Mouse (Mus musculus): ENCODE results near the gene Hkdc1. TPM values are rescaled to one million over a fixed set of nuclear protein-coding genes. Genes with fewer than 3 reads are reported as not detected.

Hkdc1 gene
- polyA plus RNA-seq, 1 experiment from 2014 or later = 0.24 TPM

DNA sequence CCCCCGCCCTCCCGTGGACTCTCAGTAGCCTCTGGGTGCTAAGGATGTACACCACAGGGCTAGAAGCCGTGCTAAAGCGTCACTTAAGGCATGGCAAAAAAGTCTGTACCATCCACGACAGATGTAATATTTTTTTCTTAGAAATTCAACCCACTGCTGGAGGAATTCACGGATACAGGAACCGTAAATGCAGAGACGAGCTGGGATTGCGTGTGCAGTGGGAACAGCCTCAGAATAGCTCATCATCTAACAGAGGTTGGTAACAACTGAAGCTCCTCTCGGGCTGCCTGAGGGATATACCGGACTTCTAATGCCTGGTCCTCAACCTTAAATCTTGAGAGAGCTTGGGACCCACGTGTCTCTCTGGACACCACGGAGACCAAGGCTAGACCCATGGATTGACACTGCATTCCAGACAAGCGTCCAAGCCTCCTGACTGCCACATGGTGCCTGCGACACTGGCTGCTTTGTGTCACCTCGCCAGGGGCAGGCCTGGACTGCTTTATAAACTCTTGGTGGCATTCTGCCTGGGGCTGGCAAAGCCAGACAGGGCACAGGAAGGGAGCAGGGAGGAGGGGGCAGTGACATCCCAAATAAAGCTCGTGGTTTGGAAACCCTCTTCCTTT lies 66.1 kb downstream of the Hkdc1 start:
- WGBS = 77% methylated on average over 17 of the region's 17 CpGs
- no peaks in the 10 kb centered on the region for H3K36me3 ChIP-seq
- ATAC-seq (replicated peaks) = no peak
- H3K27ac ChIP-seq (replicated peaks) = no peak overlapping the region
- H3K9me3 ChIP-seq = no peaks in the 10 kb centered on the region
- no peak overlapping the region for H3K9ac ChIP-seq (replicated peaks)
- H3K4me1 ChIP-seq = no peaks in the 10 kb centered on the region
- no peaks in the 10 kb centered on the region for H3K27me3 ChIP-seq
- H3K4me2 ChIP-seq (replicated peaks) = no peak overlapping the region
- H3K4me3 ChIP-seq = no peak overlapping the region

DNA sequence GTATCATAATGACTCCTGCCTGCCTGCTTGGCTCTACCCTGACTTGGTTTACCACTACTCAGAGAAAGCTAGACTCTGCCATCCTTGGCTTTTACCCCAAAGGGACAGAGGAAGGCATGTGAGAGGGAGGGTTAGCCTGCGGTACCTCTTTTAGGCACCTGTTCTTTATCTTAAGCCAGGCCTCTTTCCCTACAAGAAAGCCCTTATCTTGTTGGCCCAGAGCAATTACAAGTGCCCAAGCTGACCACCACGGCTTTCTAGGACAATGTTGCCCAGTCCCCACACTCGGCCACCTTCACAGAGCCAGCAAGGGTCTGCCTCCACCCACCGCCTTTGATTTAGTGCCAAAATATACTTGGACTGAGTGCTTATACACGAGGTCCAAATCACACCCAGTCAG lies 77.1 kb downstream of the Hkdc1 start:
- no peak overlapping the region for H3K4me2 ChIP-seq (replicated peaks)
- no peaks in the 10 kb centered on the region for H3K27me3 ChIP-seq
- H3K27ac ChIP-seq (replicated peaks) = no peak overlapping the region
- H3K4me3 ChIP-seq = no peak overlapping the region
- H3K9me3 ChIP-seq = no peaks in the 10 kb centered on the region
- WGBS = 66% methylated on average over 5 of the region's 5 CpGs
- no peak overlapping the region for H3K9ac ChIP-seq (replicated peaks)
- H3K4me1 ChIP-seq = peaks cover 9% of the 10 kb centered on the region
- H3K36me3 ChIP-seq = no peaks in the 10 kb centered on the region
- ATAC-seq (replicated peaks) = no peak

DNA sequence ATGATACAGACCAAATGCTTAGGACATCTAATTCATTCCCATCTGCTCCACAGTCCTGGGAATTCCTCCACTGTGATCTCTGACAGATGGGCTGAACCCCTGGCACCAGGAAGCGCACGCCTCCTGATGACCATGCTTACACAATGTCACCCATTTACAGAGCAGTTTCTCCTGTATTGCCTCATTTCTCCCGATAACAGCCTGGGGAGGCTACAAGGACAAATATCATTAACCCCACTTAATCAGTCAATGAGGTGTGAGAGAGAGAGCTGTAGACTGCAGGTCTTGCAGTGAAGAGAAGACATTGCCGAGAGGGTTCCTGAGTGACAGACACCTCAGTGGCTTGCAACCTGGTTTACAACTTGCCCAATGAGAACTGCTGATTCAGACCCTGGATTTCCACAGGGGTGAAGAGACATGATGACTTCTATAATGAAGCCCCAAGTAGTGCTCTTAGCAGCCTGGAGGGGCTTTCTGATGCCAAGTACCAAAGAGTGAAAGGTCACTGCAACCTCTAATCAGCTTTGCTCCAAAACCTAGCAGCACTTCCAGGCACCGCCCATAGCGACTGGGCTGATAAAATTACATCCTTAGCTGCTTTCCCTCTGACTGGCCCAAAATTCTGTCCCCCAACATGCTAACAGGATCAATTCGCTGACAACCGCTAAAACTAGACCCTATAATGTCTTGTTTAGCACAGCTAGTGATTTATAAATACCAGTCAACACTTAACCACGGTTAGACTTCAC lies 78.1 kb downstream of the Hkdc1 start:
- Histone ChIP-seq H3K4me3 (no peak overlapping the region), H3K4me1 (peaks cover 13% of the 10 kb centered on the region), H3K9me3 (no peaks in the 10 kb centered on the region), H3K27ac (replicated peaks) (no peak overlapping the region), H3K27me3 (no peaks in the 10 kb centered on the region), H3K9ac (replicated peaks) (no peak overlapping the region), H3K36me3 (no peaks in the 10 kb centered on the region), H3K4me2 (replicated peaks) (no peak overlapping the region)
- ATAC-seq (replicated peaks) = no peak
- 91% methylated on average over 9 of the region's 9 CpGs for WGBS

DNA sequence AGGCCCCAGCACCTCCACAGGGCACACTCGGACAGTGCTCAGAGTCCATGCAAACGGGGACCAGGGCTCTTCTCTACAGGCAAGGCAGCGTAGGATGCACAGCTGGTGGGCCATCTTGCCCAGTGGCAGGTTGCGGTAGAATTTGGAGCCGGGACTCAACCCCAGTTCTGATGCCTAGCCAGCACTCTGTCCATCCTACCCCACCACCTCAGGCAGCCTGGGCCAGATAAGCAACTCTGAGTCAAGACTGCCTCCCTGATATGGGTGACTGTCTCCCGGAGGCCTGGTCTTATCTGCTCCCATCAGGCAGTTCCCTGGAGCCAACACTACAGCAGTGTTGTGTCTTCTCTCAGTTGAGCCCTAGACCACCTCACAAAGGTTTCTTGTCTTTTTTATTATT lies 79.8 kb downstream of the Hkdc1 start:
- H3K9me3 ChIP-seq = no peaks in the 10 kb centered on the region
- ATAC-seq (replicated peaks) = no peak
- H3K27ac ChIP-seq (replicated peaks) = no peak overlapping the region
- no peak overlapping the region for H3K9ac ChIP-seq (replicated peaks)
- 91% methylated on average over 6 of the region's 6 CpGs for WGBS
- no peaks in the 10 kb centered on the region for H3K27me3 ChIP-seq
- H3K4me1 ChIP-seq = peaks cover 24% of the 10 kb centered on the region
- no peaks in the 10 kb centered on the region for H3K36me3 ChIP-seq
- H3K4me3 ChIP-seq = no peak overlapping the region
- no peak overlapping the region for H3K4me2 ChIP-seq (replicated peaks)

- no peaks in the 10 kb centered on the region for H3K9me3 ChIP-seq
- no peaks in the 10 kb centered on the region for H3K27me3 ChIP-seq
- H3K4me2 ChIP-seq (replicated peaks) = no peak overlapping the region
- 86% methylated on average over 4 of the region's 4 CpGs for WGBS
- H3K4me1 ChIP-seq = peaks cover 26% of the 10 kb centered on the region
- no peak for ATAC-seq (replicated peaks)
- no peaks in the 10 kb centered on the region for H3K36me3 ChIP-seq
- no peak overlapping the region for H3K4me3 ChIP-seq
- H3K9ac ChIP-seq (replicated peaks) = no peak overlapping the region
- no peak overlapping the region for H3K27ac ChIP-seq (replicated peaks)
Observed at GRCm38 (mm10) chr10:62341956-62342355, 80.3 kb downstream of the Hkdc1 start.

- Histone ChIP-seq H3K27me3 (no peaks in the 10 kb centered on the region), H3K4me3 (peak overlapping the region; percentile 92), H3K4me2 (replicated peaks) (peak overlapping the region; percentile 89), H3K4me1 (peaks cover 31% of the 10 kb centered on the region), H3K27ac (replicated peaks) (peak overlapping the region; percentile 85; the same call in 1 of the 2 replicates), H3K9me3 (no peaks in the 10 kb centered on the region), H3K9ac (replicated peaks) (peak overlapping the region; percentile 61), H3K36me3 (no peaks in the 10 kb centered on the region)
- 16% methylated on average over 3 of the region's 3 CpGs for WGBS
- no peak; the same call in 1 of the 2 replicates for ATAC-seq (replicated peaks)
Observed at GRCm38 (mm10) chr10:62340991-62341390, 81.3 kb downstream of the Hkdc1 start.

DNA sequence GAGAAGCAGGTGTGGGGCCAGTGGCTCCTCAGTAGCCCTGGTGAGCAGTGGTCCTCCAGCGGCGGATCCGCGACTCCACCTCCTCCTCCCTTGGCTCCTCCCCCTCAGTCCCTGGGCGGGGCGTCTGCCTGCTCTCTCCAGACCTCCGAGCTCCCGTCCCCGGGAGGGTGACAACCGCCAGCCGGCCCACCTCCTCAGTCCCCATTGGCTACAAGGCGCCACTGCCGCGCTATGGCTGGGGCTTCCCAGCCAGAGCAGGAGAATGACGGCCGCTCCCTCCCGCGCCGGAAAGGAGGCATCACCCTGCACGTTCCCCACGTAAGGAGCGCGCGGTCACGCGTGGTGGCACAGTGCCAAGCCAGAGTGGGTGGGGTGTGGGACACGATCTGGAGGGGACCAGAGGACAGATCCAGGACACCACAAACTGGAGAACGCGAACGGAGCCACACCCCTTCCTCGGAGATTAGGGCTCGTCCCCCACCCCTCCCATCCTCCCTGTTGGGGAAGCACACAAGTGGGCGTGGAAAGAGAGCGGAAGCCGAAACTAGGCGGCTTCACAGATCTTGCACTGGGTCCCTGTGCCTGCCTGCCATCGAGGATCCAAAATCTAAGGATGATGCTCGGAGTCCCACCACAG lies 82.1 kb downstream of the Hkdc1 start:
- H3K27me3 ChIP-seq = no peaks in the 10 kb centered on the region
- WGBS = 0% methylated on average over 36 of the region's 38 CpGs
- peak; percentile 98 for ATAC-seq (replicated peaks)

GRCm38 (mm10) chr10:62339211-62340094 lies 82.8 kb downstream of the Hkdc1 start:
- Histone ChIP-seq H3K9me3 (no peaks in the 10 kb centered on the region), H3K4me3 (peak overlapping the region; percentile 92), H3K27ac (replicated peaks) (peak overlapping the region; percentile 85), H3K4me2 (replicated peaks) (peak overlapping the region; percentile 89), H3K36me3 (no peaks in the 10 kb centered on the region), H3K4me1 (peaks cover 31% of the 10 kb centered on the region), H3K9ac (replicated peaks) (peak overlapping the region; percentile 61), H3K27me3 (no peaks in the 10 kb centered on the region)
- ATAC-seq (replicated peaks) = peak; percentile 59
- 5% methylated on average over 45 of the region's 45 CpGs for WGBS

More for the DNA sequence above, 82.1 kb downstream of the Hkdc1 start:
- Histone ChIP-seq H3K9ac (replicated peaks) (peak overlapping the region; percentile 61), H3K4me1 (peaks cover 31% of the 10 kb centered on the region), H3K4me3 (peak overlapping the region; percentile 92), H3K27ac (replicated peaks) (peak overlapping the region; percentile 85), H3K4me2 (replicated peaks) (peak overlapping the region; percentile 89), H3K36me3 (no peaks in the 10 kb centered on the region), H3K9me3 (no peaks in the 10 kb centered on the region)

- ATAC-seq (replicated peaks) = no peak
- no peak overlapping the region for H3K27ac ChIP-seq (replicated peaks)
- peak overlapping the region; percentile 89 for H3K4me2 ChIP-seq (replicated peaks)
- peaks cover 31% of the 10 kb centered on the region for H3K4me1 ChIP-seq
- H3K27me3 ChIP-seq = no peaks in the 10 kb centered on the region
- no peaks in the 10 kb centered on the region for H3K36me3 ChIP-seq
- whole genome bisulfite sequencing = 35% methylated on average over 5 of the region's 5 CpGs
- 0 out of 2 replicates have a peak overlapping the region, but pooled peaks have one; percentile 61 for H3K9ac ChIP-seq (replicated peaks)
- H3K4me3 ChIP-seq = peak overlapping the region; percentile 92
- no peaks in the 10 kb centered on the region for H3K9me3 ChIP-seq
Observed at GRCm38 (mm10) chr10:62338626-62339025, 83.7 kb downstream of the Hkdc1 start.

DNA sequence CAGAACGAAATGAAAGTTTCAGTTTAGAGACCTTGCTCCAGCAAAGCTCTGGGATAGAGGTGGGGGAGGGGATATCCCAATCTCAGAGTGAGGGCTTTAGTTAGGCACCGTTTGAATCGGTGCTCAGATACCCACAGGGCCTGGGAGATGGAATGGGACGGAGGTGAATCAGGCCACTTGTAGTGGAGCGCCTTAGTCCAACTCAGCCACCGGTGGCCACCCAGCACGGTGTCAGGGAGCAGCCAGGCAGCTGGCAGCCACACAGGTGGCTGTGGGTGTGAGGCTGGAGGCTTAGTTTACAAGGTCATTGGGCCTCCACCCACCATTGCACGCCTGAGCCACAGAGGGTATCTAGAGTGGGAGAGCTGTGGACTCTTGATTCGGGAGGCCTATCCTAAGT lies 84.1 kb downstream of the Hkdc1 start:
- Histone ChIP-seq H3K36me3 (no peaks in the 10 kb centered on the region), H3K27me3 (no peaks in the 10 kb centered on the region), H3K4me3 (peak overlapping the region; percentile 92; the same call in 1 of the 2 replicates), H3K4me2 (replicated peaks) (peak overlapping the region; percentile 89), H3K9ac (replicated peaks) (no peak overlapping the region), H3K9me3 (no peaks in the 10 kb centered on the region), H3K27ac (replicated peaks) (no peak overlapping the region), H3K4me1 (peaks cover 31% of the 10 kb centered on the region)
- 27% methylated on average over 9 of the region's 9 CpGs for WGBS
- no peak for ATAC-seq (replicated peaks)

- peaks cover 31% of the 10 kb centered on the region for H3K4me1 ChIP-seq
Observed at GRCm38 (mm10) chr10:62336601-62337578, 85.4 kb downstream of the Hkdc1 start.

More at GRCm38 (mm10) chr10:62336601-62337578, 85.4 kb downstream of the Hkdc1 start:
- no peaks in the 10 kb centered on the region for H3K27me3 ChIP-seq
- H3K36me3 ChIP-seq = no peaks in the 10 kb centered on the region
- ATAC-seq (replicated peaks) = no peak
- no peak overlapping the region for H3K9ac ChIP-seq (replicated peaks)
- H3K4me2 ChIP-seq (replicated peaks) = no peak overlapping the region
- WGBS = 18% methylated on average over 12 of the region's 12 CpGs
- H3K9me3 ChIP-seq = no peaks in the 10 kb centered on the region
- H3K4me3 ChIP-seq = no peak overlapping the region
- H3K27ac ChIP-seq (replicated peaks) = 0 out of 2 replicates have a peak overlapping the region, but pooled peaks have one; percentile 22

All from forebrain, embryonic 15.5 days (tissue).